Mouse (Mus musculus) liver, embryonic 14.5 days (tissue): ENCODE results near the gene Hrnr. TPM values are rescaled to one million over a fixed set of nuclear protein-coding genes. Genes with fewer than 3 reads are reported as not detected.

Experiments
- ATAC-seq: fragments of 200-750 bp; cut with Nextera tagmentation; 2 replicates; pipeline ENCODE4 v1.8.0; 2017; ENCODE audit warnings: moderate number of reproducible peaks, mild to moderate bottlenecking, moderate library complexity; ENCODE audit not compliant: insufficient read depth
- DNase-seq, 3 experiments: peaks; one replicate each; pipeline ENCODE4 v3.0.0-alpha.2; 2012 to 2013; ENCODE audit warnings: low read depth in 3 of 3, low spot score in 3 of 3
- H3K27ac ChIP-seq: fragments of 300-500 bp; sonication (generic); 2 replicates; pipeline ENCODE4 v1.5.1; 2014; ENCODE audit warnings: moderate library complexity, mild to moderate bottlenecking, control low read depth, inconsistent platforms
- H3K27me3 ChIP-seq: fragments of 300-500 bp; sonication (generic); 2 replicates; pipeline ENCODE4 v1.6.1; 2014; ENCODE audit warnings: mild to moderate bottlenecking, low read length, moderate library complexity; ENCODE audit not compliant: control insufficient read depth, insufficient read depth
- H3K36me3 ChIP-seq: fragments of 300-500 bp; sonication (generic); replicated peaks from 2 replicates; pipeline ENCODE4 v1.6.1; 2014; ENCODE audit warnings: low read depth; ENCODE audit not compliant: control insufficient read depth, insufficient read depth
- H3K4me1 ChIP-seq, 2 experiments: fragments of 200-500 bp in 1 of 2; fragments of 300-500 bp in 1 of 2; sonication (generic) in 1 of 2; replicated peaks; 2 replicates each; pipeline ENCODE4 v1.6.1; 2012 to 2014; ENCODE audit warnings: antibody characterized with exemption in 1 of 2, inconsistent platforms in 1 of 2, low read length in 1 of 2; ENCODE audit not compliant: control insufficient read depth in 2 of 2, insufficient read depth in 2 of 2
- H3K4me2 ChIP-seq: fragments of 300-500 bp; sonication (generic); 2 replicates; pipeline ENCODE4 v1.6.1; 2014; ENCODE audit warnings: low read depth, mild to moderate bottlenecking, control low read depth, moderate library complexity
- H3K4me3 ChIP-seq, 2 experiments: fragments of 200-500 bp in 1 of 2; fragments of 300-500 bp in 1 of 2; sonication (generic) in 1 of 2; 2 replicates each; pipeline ENCODE4 v1.5.1; 2012 to 2014; ENCODE audit warnings: low read depth in 2 of 2, low read length in 2 of 2, mild to moderate bottlenecking in 2 of 2, control low read depth in 1 of 2, inconsistent platforms in 1 of 2, moderate library complexity in 1 of 2; ENCODE audit not compliant: insufficient read depth in 1 of 2
- H3K9ac ChIP-seq: fragments of 300-500 bp; sonication (generic); replicated peaks from 2 replicates; pipeline ENCODE4 v1.6.1; 2014; ENCODE audit warnings: mild to moderate bottlenecking, control low read depth, moderate library complexity
- H3K9me3 ChIP-seq: fragments of 300-500 bp; sonication (generic); 2 replicates; pipeline ENCODE4 v1.6.1; 2016; ENCODE audit warnings: low read length, mixed read lengths; ENCODE audit not compliant: control insufficient read depth
- CTCF ChIP-seq: IDR thresholded peaks from 2 replicates; pipeline ENCODE4 v1.5.1; 2016; ENCODE audit warnings: antibody characterized with exemption, low read depth, control low read depth
- EP300 ChIP-seq: IDR thresholded peaks from 2 replicates; pipeline ENCODE4 v1.6.1; 2016; ENCODE audit warnings: antibody characterized with exemption, low read depth
- WGBS: fragments of 180-500 bp; shearing (Covaris S2); extraction: QIAGEN DNeasy Blood & Tissue Kit; methylation state at CpG from one replicate; pipeline ENCODE4 v1.1.7; 2014; ENCODE audit not compliant: insufficient replicate concordance; 5-methylcytosine and 5-hydroxymethylcytosine counted together
- polyA plus RNA-seq, 2 experiments: library from polyadenylated mRNA; depleted of rRNA in 1 of 2; stranded (reverse) in 1 of 2; unstranded in 1 of 2; fragments of >200 nt; fragmentation: Nextera tagmentation in 1 of 2; extraction: Ambion mirVana in 1 of 2; gene quantifications; 2 replicates each; pipeline versions ENCODE4 v1.2.1 to v1.2.3; 2012 to 2014

The Hrnr gene
- polyA plus RNA-seq, 2 experiments: not detected

GRCm38 (mm10) chr3:93306142-93306541 lies 13.4 kb upstream of the Hrnr start:
- H3K9me3 ChIP-seq: no peaks in the 10 kb centered on the region
- 57% methylated on average over 2 of the region's 2 CpGs for WGBS
- no peak for DNase-seq

GRCm38 (mm10) chr3:93311371-93311770 lies 8.2 kb upstream of the Hrnr start:
- Histone ChIP-seq H3K9ac (no peak overlapping the region), H3K36me3 (no peaks in the 10 kb centered on the region), H3K4me2 (no peak overlapping the region), H3K9me3 (no peaks in the 10 kb centered on the region), H3K27ac (no peak overlapping the region), H3K4me1 (no peaks in the 10 kb centered on the region), H3K27me3 (no peaks in the 10 kb centered on the region), H3K4me3 (no peak overlapping the region)
- WGBS: 44% methylated on average over 3 of the region's 3 CpGs
- TF ChIP-seq EP300 (no peak), CTCF (no peak)
- DNase-seq (no peak), ATAC-seq (no peak)

More at GRCm38 (mm10) chr3:93306142-93306541, 13.4 kb upstream of the Hrnr start:
- H3K36me3 ChIP-seq: no peaks in the 10 kb centered on the region
- H3K4me2 ChIP-seq: no peak overlapping the region
- no peaks in the 10 kb centered on the region for H3K4me1 ChIP-seq
- no peak overlapping the region for H3K27ac ChIP-seq
- ATAC-seq: no peak
- TF ChIP-seq EP300 (no peak), CTCF (0 out of 2 replicates have a peak, but pooled peaks have one; percentile 4)
- H3K27me3 ChIP-seq: no peaks in the 10 kb centered on the region
- no peak overlapping the region for H3K9ac ChIP-seq
- H3K4me3 ChIP-seq: no peak overlapping the region

GRCm38 (mm10) chr3:93314388-93314787 lies 5.2 kb upstream of the Hrnr start:
- no peaks in the 10 kb centered on the region for H3K36me3 ChIP-seq
- no peak overlapping the region for H3K27ac ChIP-seq
- ATAC-seq (no peak), DNase-seq (no peak)
- TF ChIP-seq EP300 (no peak), CTCF (no peak)
- H3K4me3 ChIP-seq: no peak overlapping the region
- WGBS: 70% methylated on average over 1 of the region's 1 CpGs
- H3K9me3 ChIP-seq: no peaks in the 10 kb centered on the region
- H3K4me1 ChIP-seq: no peaks in the 10 kb centered on the region
- no peak overlapping the region for H3K9ac ChIP-seq
- H3K27me3 ChIP-seq: no peaks in the 10 kb centered on the region
- no peak overlapping the region for H3K4me2 ChIP-seq

- Histone ChIP-seq H3K4me3 (no peak overlapping the region), H3K27me3 (no peaks in the 10 kb centered on the region), H3K36me3 (no peaks in the 10 kb centered on the region), H3K9ac (no peak overlapping the region), H3K4me2 (no peak overlapping the region), H3K27ac (no peak overlapping the region), H3K9me3 (no peaks in the 10 kb centered on the region), H3K4me1 (no peaks in the 10 kb centered on the region)
- no peak for ATAC-seq
- DNase-seq: no peak
- TF ChIP-seq EP300: no peak
- no peak for TF ChIP-seq CTCF
These were observed 18.2 kb downstream of the Hrnr start for GRCm38 (mm10) chr3:93337749-93338148.

GRCm38 (mm10) chr3:93340021-93340420 lies 20.5 kb downstream of the Hrnr start:
- WGBS: 64% methylated on average over 4 of the region's 4 CpGs
- Histone ChIP-seq H3K9ac (no peak overlapping the region), H3K4me3 (no peak overlapping the region), H3K27me3 (no peaks in the 10 kb centered on the region), H3K4me1 (no peaks in the 10 kb centered on the region), H3K27ac (no peak overlapping the region), H3K36me3 (no peaks in the 10 kb centered on the region), H3K9me3 (no peaks in the 10 kb centered on the region), H3K4me2 (no peak overlapping the region)
- ATAC-seq: no peak
- no peak for DNase-seq
- TF ChIP-seq CTCF: no peak
- no peak for TF ChIP-seq EP300
